Mouse (Mus musculus) bone marrow, adult 2 months (tissue): ENCODE measurements around the gene Tmc7. TPM values are rescaled to one million over a fixed set of nuclear protein-coding genes. Genes with fewer than 3 reads are reported as not detected.

Source experiments
- H3K27ac ChIP-seq: fragments of 200-500 bp; 2 replicates; pipeline ENCODE4 v1.5.1; 2012; ENCODE audit warnings: low read depth, mild to moderate bottlenecking, control low read depth, inconsistent platforms, low read length; ENCODE audit not compliant: control insufficient read depth, poor library complexity, insufficient read depth
- H3K4me1 ChIP-seq: fragments of 200-500 bp; 2 replicates; pipeline ENCODE4 v1.6.1; 2011; ENCODE audit warnings: low read length; ENCODE audit not compliant: control insufficient read depth, insufficient read depth
- H3K4me3 ChIP-seq: fragments of 200-500 bp; replicated peaks from 2 replicates; pipeline ENCODE3; 2011; ENCODE audit warnings: mild to moderate bottlenecking, low read depth, low read length, control low read depth; ENCODE audit not compliant: control insufficient read depth
- CTCF ChIP-seq: fragments of 200-500 bp; IDR thresholded peaks from 2 replicates; pipeline ENCODE4 v1.5.1; 2011; ENCODE audit warnings: low read length, control low read depth; ENCODE audit not compliant: control insufficient read depth, insufficient read depth
- POLR2A ChIP-seq: fragments of 200-500 bp; IDR thresholded peaks from 2 replicates; pipeline ENCODE4 v1.6.1; 2011; ENCODE audit warnings: low read depth, mild to moderate bottlenecking, control low read depth, low read length, borderline replicate concordance; ENCODE audit not compliant: control insufficient read depth
- WGBS: fragments of 180-500 bp; shearing (Covaris S2); methylation state at CpG from one replicate; pipeline ENCODE4 v1.1.7; 2018; 5-methylcytosine and 5-hydroxymethylcytosine counted together
- polyA plus RNA-seq: library from polyadenylated mRNA; stranded (reverse); fragments of >200 nt; gene quantifications from 2 replicates; pipeline ENCODE4 v1.2.4, GENCODE M21; 2011; ENCODE audit warnings: low replicate concordance; ENCODE audit not compliant: missing spikeins, insufficient read depth, insufficient read length

Gene Tmc7
- polyA plus RNA-seq, 1 experiment, result 0.55 TPM

DNA sequence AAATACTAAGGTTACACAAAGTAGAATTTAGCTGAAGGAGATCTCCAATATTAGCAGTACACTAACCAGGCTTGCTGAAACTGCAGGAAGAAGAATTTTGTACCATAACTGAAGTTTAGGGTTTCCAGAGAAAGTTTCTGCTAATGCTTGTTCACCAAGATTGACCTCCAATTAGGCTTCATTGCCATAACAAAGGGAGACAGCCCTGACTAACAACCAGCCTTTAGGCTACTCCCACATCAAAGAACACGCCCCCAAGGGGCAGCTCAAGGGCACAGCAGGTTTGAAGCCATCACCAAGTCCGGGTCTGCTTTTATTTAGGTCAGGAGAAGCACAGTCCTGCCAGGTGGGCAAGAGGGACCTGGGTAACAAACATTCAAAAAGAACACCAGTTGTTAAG, 4.6 kb downstream of the Tmc7 start:
- no peak overlapping the region for H3K27ac ChIP-seq
- TF ChIP-seq POLR2A, result no peak
- TF ChIP-seq CTCF, result no peak
- 67% methylated on average over 2 of the region's 2 CpGs for WGBS
- H3K4me1 ChIP-seq, result no peaks in the 10 kb centered on the region
- H3K4me3 ChIP-seq, result no peak overlapping the region

DNA sequence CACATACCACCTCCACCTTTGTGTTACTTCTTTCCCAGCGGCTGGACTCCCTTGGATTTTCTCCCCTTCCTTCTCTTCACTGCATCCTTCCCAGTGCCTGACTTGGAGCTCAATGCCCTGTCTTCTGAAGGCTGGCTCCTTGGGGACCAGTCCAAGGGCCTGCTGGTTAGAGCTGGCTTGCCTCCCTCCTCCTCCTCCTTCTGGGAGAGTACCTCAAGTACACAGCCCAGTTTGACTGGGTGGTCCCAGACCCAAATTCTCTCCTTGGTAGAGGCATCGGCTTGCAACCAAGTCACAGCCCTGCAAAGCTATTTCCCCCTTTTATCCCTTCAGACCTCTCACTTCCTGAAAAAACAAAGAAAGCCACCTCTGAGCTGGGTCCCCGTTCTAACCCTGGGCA, 6.3 kb downstream of the Tmc7 start:
- 37% methylated on average over 3 of the region's 3 CpGs for WGBS
- Histone ChIP-seq H3K4me3 (no peak overlapping the region), H3K27ac (no peak overlapping the region), H3K4me1 (no peaks in the 10 kb centered on the region)
- TF ChIP-seq POLR2A, result no peak
- no peak for TF ChIP-seq CTCF

DNA sequence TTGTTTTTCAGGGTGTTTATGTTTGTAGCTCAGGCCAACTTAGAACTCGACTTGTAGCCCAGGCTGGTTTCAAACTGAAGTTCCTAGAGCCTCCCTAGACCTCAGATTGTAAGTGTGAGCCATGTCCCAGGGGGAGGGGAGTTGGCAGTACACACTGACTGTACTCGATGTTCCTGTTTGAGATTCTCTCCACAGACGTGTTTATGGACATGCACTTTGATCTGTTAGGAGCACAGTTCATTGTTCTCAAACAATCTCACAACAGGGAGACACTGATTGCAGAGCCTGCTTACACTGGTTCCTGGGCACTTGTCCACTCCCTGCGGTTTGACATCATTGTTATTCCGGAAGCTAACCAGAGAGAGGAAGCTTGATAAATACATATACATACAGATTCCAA, 12.5 kb downstream of the Tmc7 start:
- no peak overlapping the region for H3K4me3 ChIP-seq
- 60% methylated on average over 5 of the region's 5 CpGs for WGBS
- H3K4me1 ChIP-seq, result no peaks in the 10 kb centered on the region
- no peak for TF ChIP-seq CTCF
- TF ChIP-seq POLR2A, result no peak
- H3K27ac ChIP-seq, result no peak overlapping the region

GRCm38 (mm10) chr7:118571350-118571749, 13.2 kb downstream of the Tmc7 start:
- H3K27ac ChIP-seq, result no peak overlapping the region
- H3K4me1 ChIP-seq, result no peaks in the 10 kb centered on the region
- 66% methylated on average over 5 of the region's 5 CpGs for WGBS
- H3K4me3 ChIP-seq, result no peak overlapping the region
- TF ChIP-seq POLR2A (no peak), CTCF (no peak)

- no peak for TF ChIP-seq POLR2A
- TF ChIP-seq CTCF, result no peak
- no peak overlapping the region for H3K4me3 ChIP-seq
- no peak overlapping the region for H3K27ac ChIP-seq
- H3K4me1 ChIP-seq, result no peaks in the 10 kb centered on the region
- 82% methylated on average over 6 of the region's 6 CpGs for WGBS
These were observed 15.4 kb downstream of the Tmc7 start for GRCm38 (mm10) chr7:118569121-118569543.

DNA sequence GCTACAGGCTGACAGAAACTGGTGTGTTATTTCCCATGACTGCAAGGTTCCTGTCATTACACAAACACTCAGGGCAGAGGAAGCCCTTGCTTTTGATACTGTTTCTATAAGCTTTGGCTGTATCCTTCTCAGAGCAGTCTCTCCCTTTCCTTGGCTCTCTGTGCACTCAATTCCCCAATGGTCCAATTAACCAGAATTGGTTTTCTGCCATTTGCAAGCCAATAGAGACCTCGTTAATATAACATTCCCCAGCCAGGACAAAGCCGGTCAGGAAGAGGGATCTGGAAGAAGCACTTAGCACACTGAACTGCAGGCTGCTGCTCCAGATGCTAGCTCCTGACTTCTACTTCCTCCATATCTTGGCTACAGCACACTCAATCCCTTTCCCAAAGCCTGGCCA, 30.2 kb downstream of the Tmc7 start:
- 81% methylated on average over 2 of the region's 2 CpGs for WGBS
- TF ChIP-seq POLR2A, result no peak
- TF ChIP-seq CTCF, result no peak
- H3K27ac ChIP-seq, result no peak overlapping the region
- no peak overlapping the region for H3K4me3 ChIP-seq
- peaks cover 3% of the 10 kb centered on the region; the same call in 1 of the 2 replicates for H3K4me1 ChIP-seq

- Histone ChIP-seq H3K4me1 (peaks cover 3% of the 10 kb centered on the region; the same call in 1 of the 2 replicates), H3K27ac (no peak overlapping the region), H3K4me3 (no peak overlapping the region)
- TF ChIP-seq CTCF (no peak), POLR2A (no peak)
- 72% methylated on average over 4 of the region's 4 CpGs for WGBS
These were observed 30.7 kb downstream of the Tmc7 start for GRCm38 (mm10) chr7:118553881-118554280.

- 75% methylated on average over 10 of the region's 10 CpGs for WGBS
These were observed 37.1 kb downstream of the Tmc7 start for GRCm38 (mm10) chr7:118547451-118547850.

GRCm38 (mm10) chr7:118544128-118544527, 40.4 kb downstream of the Tmc7 start:
- Histone ChIP-seq H3K4me3 (no peak overlapping the region), H3K4me1 (no peaks in the 10 kb centered on the region; the same call in 1 of the 2 replicates), H3K27ac (no peak overlapping the region)
- TF ChIP-seq POLR2A (no peak), CTCF (no peak)
- WGBS, result 87% methylated on average over 4 of the region's 4 CpGs

More at GRCm38 (mm10) chr7:118547451-118547850, 37.1 kb downstream of the Tmc7 start:
- Histone ChIP-seq H3K27ac (no peak overlapping the region), H3K4me3 (no peak overlapping the region), H3K4me1 (no peaks in the 10 kb centered on the region; the same call in 1 of the 2 replicates)
- no peak for TF ChIP-seq CTCF
- no peak for TF ChIP-seq POLR2A
